Mouse (Mus musculus) bone marrow, adult 2 months (tissue): ENCODE measurements around the gene Arpc4.

Source experiments
- CTCF ChIP-seq: fragments of 200-500 bp; IDR thresholded peaks from 2 replicates; pipeline ENCODE4 v1.5.1; 2011; ENCODE audit warnings: low read length, control low read depth; ENCODE audit not compliant: control insufficient read depth, insufficient read depth
- POLR2A ChIP-seq: fragments of 200-500 bp; IDR thresholded peaks from 2 replicates; pipeline ENCODE4 v1.6.1; 2011; ENCODE audit warnings: low read depth, mild to moderate bottlenecking, control low read depth, low read length, borderline replicate concordance; ENCODE audit not compliant: control insufficient read depth

DNA sequence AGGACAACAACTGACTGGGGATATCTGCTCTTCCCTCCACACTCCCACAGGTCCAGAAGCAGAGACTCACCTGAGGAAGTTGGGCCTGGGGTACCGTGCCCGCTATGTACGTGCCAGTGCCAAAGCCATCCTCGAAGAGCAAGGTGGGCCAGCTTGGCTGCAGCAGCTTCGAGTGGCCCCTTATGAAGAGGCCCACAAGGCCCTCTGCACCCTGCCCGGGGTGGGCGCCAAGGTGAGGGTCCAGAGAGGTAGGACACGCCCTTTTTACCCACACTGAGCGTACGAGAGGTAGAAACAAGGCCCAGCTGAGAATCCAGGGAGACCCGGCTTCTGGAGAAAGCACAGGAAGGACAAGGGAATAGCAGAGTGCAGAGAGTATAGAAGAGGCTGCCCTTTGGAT, 46.2 kb upstream of the Arpc4 start:
- TF ChIP-seq CTCF (no peak), POLR2A (no peak)
